Mouse (Mus musculus): Measurements from ENCODE around the gene Scnm1.
"Not testable (repeated sequence)": the region's sequence is repeated elsewhere in the genome, so short reads cannot be mapped to it uniquely, and the experiment has no call there.

The Scnm1 gene

DNA sequence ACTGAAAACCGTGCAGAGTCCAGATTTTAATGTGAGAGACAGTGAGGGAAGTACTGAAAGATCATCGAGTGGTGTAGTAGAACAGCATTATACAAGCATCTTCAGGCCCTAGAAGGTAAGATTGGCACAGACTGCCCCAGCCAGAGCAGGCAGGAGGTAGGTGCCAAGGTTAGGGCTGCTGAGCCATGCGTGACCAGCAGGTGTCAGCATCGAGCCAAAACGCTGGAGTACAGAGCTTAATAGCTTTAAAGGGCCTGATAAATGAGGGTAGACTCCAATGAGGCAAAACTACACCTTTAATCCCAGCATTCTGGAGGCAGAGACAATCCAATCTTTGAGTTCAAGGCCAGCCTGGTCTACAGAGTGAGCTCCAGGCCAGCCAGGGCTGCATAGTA lies 8.8 kb upstream of the Scnm1 start:
- DNase-seq: peak; percentile 84 to 91

- DNase-seq: peak; percentile 51 to 66
These were observed 8.3 kb upstream of the Scnm1 start, which contains the start of gene Tnfaip8l2 for GRCm38 (mm10) chr3:95141952-95142616. Gene Tnfaip8l2 (minus strand): TSS chr3:95142360.

DNA sequence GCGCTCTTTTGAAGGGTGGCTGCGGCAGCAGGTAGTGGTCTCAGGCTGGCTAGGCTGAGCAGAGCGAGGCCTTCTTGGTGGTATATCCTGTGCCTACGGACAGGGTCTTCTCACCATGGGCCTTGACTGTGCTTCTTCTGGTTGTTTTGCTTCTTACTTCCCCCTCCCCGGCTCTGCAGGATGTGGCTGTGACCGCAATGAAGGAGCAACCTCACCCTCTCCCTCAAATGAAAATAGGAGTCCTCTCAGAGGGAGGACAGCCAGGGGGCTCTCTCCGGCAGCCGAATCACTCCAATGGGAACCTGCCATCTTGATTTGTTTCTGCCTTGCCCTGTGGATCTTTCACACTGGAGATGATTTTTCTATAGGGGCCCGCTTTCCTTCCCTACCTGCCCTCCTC lies 7.7 kb upstream of the Scnm1 start:
- DNase-seq: peak in 1 of 2 experiments; percentile 56

DNA sequence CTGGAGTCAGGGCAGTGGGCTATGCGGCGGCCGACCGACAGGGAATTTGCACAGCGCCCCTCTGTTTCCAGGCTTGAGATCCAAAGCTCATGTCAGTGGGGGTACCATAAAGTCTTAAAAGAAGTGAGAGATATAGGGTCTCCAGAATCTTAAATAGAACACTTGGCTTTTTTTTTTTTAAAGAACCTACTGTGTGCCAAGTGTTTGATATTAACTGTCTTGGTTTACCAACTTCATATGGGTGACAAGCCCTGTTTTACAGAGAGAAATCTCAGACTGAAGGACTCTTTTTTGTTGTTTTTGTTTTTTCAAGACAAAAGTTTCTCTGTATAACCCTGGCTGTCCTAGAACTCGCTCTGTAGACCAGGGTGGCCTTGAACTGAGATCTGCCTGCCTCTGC lies 7.0 kb upstream of the Scnm1 start:
- DNase-seq: no peak

DNA sequence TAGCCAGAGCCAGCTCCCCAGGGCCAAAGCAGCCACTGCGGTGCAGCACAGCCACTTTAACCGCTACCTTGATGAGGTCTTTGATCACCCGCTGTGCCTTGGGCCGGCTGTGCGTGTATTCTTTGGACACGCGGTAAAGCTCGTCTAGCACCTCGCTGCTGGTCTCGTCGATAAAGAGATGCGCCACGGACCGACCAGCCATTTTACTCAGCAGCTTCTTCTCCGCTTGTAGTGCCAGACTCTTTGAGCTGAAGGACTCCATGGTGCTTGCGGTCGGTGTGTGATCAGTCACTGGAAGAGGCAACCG lies 6.4 kb upstream of the Scnm1 start:
- DNase-seq: no peak

GRCm38 (mm10) chr3:95139586-95140288 lies 5.9 kb upstream of the Scnm1 start:
- no peak for DNase-seq

DNA sequence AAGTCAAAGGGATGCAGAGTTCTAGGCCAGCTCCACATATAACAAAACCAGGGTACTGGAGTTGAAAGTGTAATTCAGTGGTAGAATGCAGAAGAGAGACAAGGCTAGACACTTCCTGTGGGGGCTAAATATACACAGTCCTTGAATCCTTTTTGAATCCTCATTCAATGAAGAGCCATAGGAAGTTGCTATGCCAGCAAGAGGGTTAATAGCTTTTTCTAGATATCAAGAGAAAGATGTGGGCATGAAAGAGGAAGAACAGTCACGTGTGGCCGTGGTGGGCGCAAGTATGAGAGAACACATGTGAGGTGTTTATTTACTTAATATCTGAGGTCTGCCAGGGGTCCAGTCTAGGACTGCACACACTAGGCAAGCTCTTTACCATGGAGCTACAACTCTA lies 2.5 kb upstream of the Scnm1 start:
- no peak for DNase-seq

DNA sequence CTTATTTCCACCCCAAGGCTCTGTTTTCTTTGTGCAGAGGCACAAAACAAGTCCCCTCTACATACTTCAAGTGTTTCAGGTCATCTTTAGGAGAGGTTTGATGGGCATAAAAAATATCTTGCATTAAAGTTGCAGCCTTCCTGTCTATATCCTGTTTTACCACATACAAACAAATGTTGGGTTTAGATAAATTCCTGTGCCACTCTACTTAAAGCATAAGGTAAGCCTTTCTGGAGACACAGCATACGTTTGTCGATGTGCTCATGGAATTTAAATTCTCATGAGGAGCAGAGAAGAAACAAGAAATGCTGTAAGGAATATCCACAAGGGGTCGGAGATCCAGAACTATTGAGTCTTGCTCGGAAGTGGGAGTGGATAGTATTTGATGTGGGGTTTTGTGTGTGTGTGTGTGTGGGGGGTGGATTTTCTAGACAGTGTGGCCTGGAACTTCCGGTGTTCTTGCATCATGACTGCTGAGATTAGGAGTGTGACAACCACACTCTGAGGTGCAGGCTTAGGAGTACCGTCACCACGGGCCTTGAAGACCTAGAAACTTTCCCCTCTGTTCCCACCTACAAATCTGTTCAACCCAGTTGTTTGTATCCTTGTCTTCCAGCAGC lies 1.7 kb upstream of the Scnm1 start:
- peak in 1 of 2 experiments; percentile 16 for DNase-seq

DNA sequence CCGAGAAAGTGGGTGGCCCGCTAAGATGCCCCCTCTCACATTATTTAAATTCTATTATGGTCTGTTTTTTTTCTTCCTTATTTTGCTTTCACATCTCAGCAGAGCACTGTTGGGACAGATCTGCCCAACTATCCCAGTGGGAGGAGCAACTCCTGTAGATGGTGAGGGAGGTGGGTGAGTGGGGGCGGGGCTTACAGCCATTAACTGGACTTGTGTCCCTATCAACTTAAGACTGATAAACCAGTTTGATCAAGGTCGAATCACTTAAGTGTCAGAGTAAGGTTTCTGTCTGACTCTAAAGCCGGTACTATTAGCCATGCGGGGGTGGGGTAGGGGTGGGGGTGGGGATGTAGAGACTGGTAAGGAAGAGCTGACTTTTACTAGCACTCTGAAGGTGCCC lies 1.2 kb upstream of the Scnm1 start:
- DNase-seq: peak; percentile 73 to 77

GRCm38 (mm10) chr3:95134133-95134532 lies 322 bp upstream of the Scnm1 start:
- DNase-seq: not testable (repeated sequence)

GRCm38 (mm10) chr3:95133176-95133575 lies 635 bp downstream of the Scnm1 start:
- DNase-seq: no peak

DNA sequence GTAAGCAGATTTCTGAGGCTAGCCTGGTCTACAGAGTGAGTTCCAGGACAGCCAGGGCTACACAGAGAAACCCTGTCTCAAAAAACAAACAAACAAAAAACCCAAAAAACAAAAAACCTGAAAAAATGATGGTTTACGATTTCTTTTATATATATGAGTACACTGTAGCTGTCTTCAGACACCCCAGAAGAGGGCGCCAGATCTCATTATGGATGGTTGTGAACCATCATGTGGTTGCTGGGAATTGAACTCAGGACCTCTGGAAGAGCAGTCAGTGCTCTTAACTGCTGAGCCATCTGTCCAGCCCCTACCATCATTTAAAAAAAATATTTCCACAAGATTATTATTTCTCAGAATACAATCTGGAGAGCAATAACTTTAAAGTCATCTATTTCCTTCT lies 1.4 kb downstream of the Scnm1 start:
- DNase-seq: not testable (repeated sequence)

GRCm38 (mm10) chr3:95130081-95130480 lies 3.7 kb downstream of the Scnm1 start:
- no peak for DNase-seq

- DNase-seq: no peak
These were observed 4.6 kb downstream of the Scnm1 start for GRCm38 (mm10) chr3:95129226-95129651.

GRCm38 (mm10) chr3:95124972-95125371 lies 8.8 kb downstream of the Scnm1 start:
- peak; percentile 80 to 88 for DNase-seq

DNA sequence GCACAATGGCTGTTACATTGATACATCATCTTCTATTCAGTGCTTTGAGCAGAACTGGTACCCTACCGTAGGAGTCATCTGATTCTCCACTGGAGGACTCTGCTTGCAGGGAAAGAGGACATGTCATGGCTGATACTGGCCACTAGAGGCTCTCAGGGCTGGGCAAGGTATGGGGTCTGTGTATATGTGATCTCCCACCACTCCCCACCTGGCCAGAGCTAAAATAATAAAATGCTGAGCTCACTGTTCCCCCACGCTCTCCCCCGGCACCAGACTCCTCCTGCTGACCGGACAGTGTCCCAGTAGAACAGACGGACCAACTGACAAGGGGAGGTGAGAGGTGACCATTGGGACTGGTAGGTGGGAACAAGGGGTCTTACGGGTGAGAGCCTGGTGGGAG lies 9.6 kb downstream of the Scnm1 start, which contains the start of gene Tmod4:
Gene Tmod4, plus strand, starts transcription at position 231 of the 400 bp plus-strand sequence.
- peak in 1 of 2 experiments; percentile 37 for DNase-seq

DNA sequence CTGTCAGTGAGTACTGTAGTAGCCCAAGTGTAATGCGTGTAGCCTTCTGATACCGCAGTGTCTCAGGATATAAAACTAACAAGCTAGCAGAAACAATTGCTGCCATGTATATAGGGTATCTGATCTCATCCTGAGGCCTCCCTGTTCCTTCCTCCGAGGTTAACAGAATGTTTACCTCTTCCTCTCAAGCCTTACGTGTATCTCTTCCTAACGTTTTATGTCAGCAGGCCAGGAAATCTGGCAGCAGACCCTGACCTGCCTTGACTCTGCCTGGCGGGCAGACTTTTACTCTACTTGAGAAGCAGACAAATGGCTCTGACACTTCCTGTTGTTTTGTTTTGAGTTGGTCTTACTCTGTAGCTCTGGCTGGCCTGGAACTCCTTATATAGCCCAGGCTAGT lies 12.2 kb downstream of the Scnm1 start:
- DNase-seq: peak; percentile 51 to 72

DNA sequence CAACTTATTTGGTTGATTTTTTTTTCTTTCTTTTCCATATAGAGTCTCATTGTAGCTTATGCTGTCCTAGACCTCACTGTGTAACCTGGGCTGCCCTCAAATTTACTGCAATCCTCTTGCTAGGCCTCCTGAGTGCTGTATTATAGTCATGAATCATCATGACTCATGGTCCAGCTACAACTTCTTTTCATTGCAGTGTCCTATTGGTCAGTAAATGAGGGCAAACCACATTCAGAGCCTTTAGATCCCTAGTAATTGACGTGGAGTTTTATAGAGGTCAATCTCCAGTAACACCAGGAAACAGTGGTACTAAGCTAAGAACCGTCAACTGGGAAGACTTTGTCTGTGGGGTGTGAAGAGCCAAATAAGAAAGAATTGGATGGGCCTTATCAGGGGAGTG lies 16.1 kb downstream of the Scnm1 start:
- DNase-seq: no peak

DNA sequence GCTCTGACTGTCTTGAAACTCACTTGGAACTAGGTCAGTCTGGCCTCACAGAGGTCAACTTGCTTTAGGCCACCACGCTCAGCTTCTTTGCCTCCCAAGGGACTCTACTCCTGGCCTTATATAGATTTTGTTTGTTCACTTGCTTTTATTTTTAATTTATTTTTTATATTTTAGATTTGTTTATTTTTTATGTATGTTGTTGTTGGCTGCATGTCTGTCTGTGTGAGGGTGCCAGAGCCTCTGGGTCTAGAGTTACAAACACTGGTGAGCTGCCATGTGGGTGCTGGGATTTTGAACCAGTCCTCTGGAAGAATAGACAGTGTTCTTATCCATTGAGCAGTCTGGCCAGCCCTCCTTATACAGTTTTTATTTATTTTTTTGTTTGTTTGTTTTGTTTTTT lies 21.1 kb downstream of the Scnm1 start:
- no peak for DNase-seq

- peak; percentile 93 to 94 for DNase-seq
These were observed 22.7 kb downstream of the Scnm1 start, which contains the start of gene Vps72 for GRCm38 (mm10) chr3:95110911-95111726. Gene Vps72 (plus strand): TSS chr3:95111022.

GRCm38 (mm10) chr3:95107898-95108297 lies 25.9 kb downstream of the Scnm1 start:
- no peak for DNase-seq

DNA sequence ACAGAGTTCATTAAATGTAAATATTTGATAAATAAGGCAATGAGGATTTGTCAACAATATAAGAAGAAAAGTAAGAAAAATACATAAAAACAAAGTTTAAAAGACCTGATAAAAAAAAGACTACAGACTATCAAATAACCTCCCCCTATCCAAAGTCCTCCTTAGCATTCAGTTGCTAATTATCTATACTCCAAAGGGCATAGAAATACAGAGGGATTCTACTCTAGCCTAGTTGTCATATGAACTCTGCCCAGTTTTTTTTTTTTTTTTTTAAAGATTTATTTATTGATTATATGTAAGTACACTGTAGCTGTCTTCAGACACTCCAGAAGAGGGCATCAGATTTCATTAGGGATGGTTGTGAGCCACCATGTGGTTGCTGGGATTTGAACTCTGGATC lies 26.5 kb downstream of the Scnm1 start:
- DNase-seq: not testable (repeated sequence)
